10 mouse cellular contexts compared by ENCODE assay signal in the genomic region with DNA sequence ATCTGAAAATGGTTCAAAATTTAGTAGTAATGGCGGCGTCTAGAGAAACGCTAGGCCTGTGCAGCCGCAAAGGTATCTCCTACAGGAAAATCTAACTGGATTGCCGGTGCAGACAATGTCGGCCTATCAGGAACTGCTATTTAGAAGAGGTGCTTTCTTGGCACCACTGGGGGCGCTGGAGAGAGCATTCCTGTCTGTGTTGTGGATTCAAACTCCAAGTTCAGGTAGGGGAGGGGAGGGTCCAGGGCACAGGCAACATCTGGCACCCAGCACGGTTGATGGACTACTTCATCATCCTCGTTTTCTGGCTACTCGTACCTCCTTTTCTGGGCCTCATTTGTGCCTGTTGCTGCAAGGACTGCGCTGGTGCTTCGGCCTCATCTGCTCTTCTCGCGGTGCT. TPM values are rescaled to one million over a fixed set of nuclear protein-coding genes. Genes with fewer than 3 reads are reported as not detected.
DNase-seq lines count a peak whose midpoint lies in the region; ATAC-seq lines count a peak whose summit lies in the region.
"Had no signal": no experiment of that assay in that cellular context is flagged by ENCODE, and none has a peak within 500 bp of the region (broad histone marks: within the 10 kb centered on the region; RNA-seq: fewer than 3 reads in every experiment).

No protein-coding gene starts in this region.

- no peak overlapping the region for H3K4me3 ChIP-seq in intestine, embryonic 15.5 days (replicated peaks)
- H3K4me3 ChIP-seq: embryonic facial prominence, embryonic 13.5 days; limb, embryonic 13.5 days had no signal

- H3K9ac ChIP-seq in intestine, embryonic 15.5 days = no peak overlapping the region
- H3K9ac ChIP-seq: embryonic facial prominence, embryonic 13.5 days; limb, embryonic 13.5 days had no signal

- no peaks in the 10 kb centered on the region for H3K27me3 ChIP-seq in intestine, embryonic 15.5 days (replicated peaks)
- H3K27me3 ChIP-seq: embryonic facial prominence, embryonic 13.5 days; limb, embryonic 13.5 days had no signal

- H3K27ac ChIP-seq in intestine, embryonic 15.5 days = no peak overlapping the region
- H3K27ac ChIP-seq: embryonic facial prominence, embryonic 13.5 days; limb, embryonic 13.5 days had no signal

- no peaks in the 10 kb centered on the region for H3K36me3 ChIP-seq in intestine, embryonic 15.5 days

- WGBS in intestine, embryonic 15.5 days = 87% methylated on average over 14 of the region's 14 CpGs

- DNase-seq in gastrocnemius, postnatal 10 days = peak; percentile 30
- no peak for DNase-seq in gastrocnemius, postnatal 25 days
- DNase-seq in spleen, postnatal 4 days (ENCODE audit: low spot score in 2 of 2) = peak; percentile 20 to 68
- no peak for DNase-seq in spleen, postnatal 36 days (ENCODE audit: low spot score in 2 of 2)
- peak; percentile 24 for DNase-seq in retina, postnatal 1 day
- DNase-seq in layer of hippocampus, adult 9-11 months = no peak

- H3K9me3 ChIP-seq in intestine, embryonic 15.5 days = no peaks in the 10 kb centered on the region
- H3K9me3 ChIP-seq: embryonic facial prominence, embryonic 13.5 days had no signal

- ATAC-seq in granulocyte monocyte progenitor cell, adult 5-6 weeks (replicated peaks; ENCODE audit: poor library complexity, severe bottlenecking) = peak; percentile 29; the same call in 1 of the 2 replicates
- no peak for ATAC-seq in intestine, embryonic 15.5 days

- H3K4me2 ChIP-seq in intestine, embryonic 15.5 days (replicated peaks) = no peak overlapping the region
- H3K4me2 ChIP-seq: embryonic facial prominence, embryonic 13.5 days; limb, embryonic 13.5 days had no signal

- H3K4me1 ChIP-seq in intestine, embryonic 15.5 days (replicated peaks) = peaks cover 10% of the 10 kb centered on the region; the same call in 1 of the 2 replicates

RNA-seq across cellular contexts. Expression of gene Mcam, which starts 44.1 kb away (rescaled TPM):
- total RNA-seq in gastrocnemius, postnatal 10 days (2021) = 100 to 1,000 TPM; 107 to 115 TPM
- 10 to 100 TPM; 31.2 to 32.4 TPM for total RNA-seq in gastrocnemius, postnatal 25 days (2021)
- total RNA-seq in granulocyte monocyte progenitor cell, adult 5-6 weeks (2014; fragmentation: Nextera tagmentation) = not detected in 2 replicates
- 0.47 and 1.7 TPM in 2 replicates for total RNA-seq in granulocyte monocyte progenitor cell, adult 5-6 weeks (2017)
- 40.0 and 43.5 TPM in 2 replicates for polyA plus RNA-seq in intestine, embryonic 15.5 days (2015; fragmentation: Nextera tagmentation; extraction: Ambion mirVana)

RNA-seq across cellular contexts. Expression of gene Cbl, which starts 55.5 kb away (rescaled TPM):
- 10 to 100 TPM; 15.8 to 22.1 TPM for total RNA-seq in gastrocnemius, postnatal 10 days (2021)
- 1 to 10 TPM; 9.2 to 9.4 TPM for total RNA-seq in gastrocnemius, postnatal 25 days (2021)
- 89.7 and 108 TPM in 2 replicates for total RNA-seq in granulocyte monocyte progenitor cell, adult 5-6 weeks (2014; fragmentation: Nextera tagmentation)
- total RNA-seq in granulocyte monocyte progenitor cell, adult 5-6 weeks (2017) = 40.3 and 42.9 TPM in 2 replicates
- polyA plus RNA-seq in intestine, embryonic 15.5 days (2015; fragmentation: Nextera tagmentation; extraction: Ambion mirVana) = 13.2 and 14.8 TPM in 2 replicates

Comparison
In these comparisons a context has a peak if more than half of its experiments do, and no peak if none do; other contexts are left out.
1. DNase-seq: peak in gastrocnemius, postnatal 10 days (single experiment), spleen, postnatal 4 days (2 of 2) and retina, postnatal 1 day (single experiment); none in gastrocnemius, postnatal 25 days (single experiment), spleen, postnatal 36 days (0 of 2) and layer of hippocampus, adult 9-11 months (single experiment).
2. RNA of gene Mcam, which starts 44.1 kb away (total RNA-seq): 107 to 115 TPM in gastrocnemius, postnatal 10 days and 31.2 to 32.4 TPM in gastrocnemius, postnatal 25 days; 0.47 to 1.7 TPM in granulocyte monocyte progenitor cell, adult 5-6 weeks; every median in the first group is over 10 times any median in the second.